Mouse (Mus musculus) B cell, adult 67 days (primary cell): ENCODE results near the gene Krt79. TPM values are rescaled to one million over a fixed set of nuclear protein-coding genes. Genes with fewer than 3 reads are reported as not detected.

Experiments
- total RNA-seq, 2 experiments: library from RNA; stranded (reverse); gene quantifications; 4 replicates each; pipeline ENCODE4 v1.2.4; 2023

Krt79 gene
- not detected for total RNA-seq

GRCm38 (mm10) chr15:101940274-101940829 lies at the start of gene Krt79:
TSS of gene Krt79 (minus strand) at chr15:101940324.

GRCm38 (mm10) chr15:101954187-101954586 lies 14.1 kb upstream of the Krt79 start, which contains the start of gene Krt78:
TSS of gene Krt78 (minus strand) at chr15:101954287.

GRCm38 (mm10) chr15:101924635-101925034 lies 15.5 kb downstream of the Krt79 start, which contains the start of gene Krt4:
TSS of gene Krt4 (minus strand) at chr15:101924735.

GRCm38 (mm10) chr15:101892820-101893219 lies 47.3 kb downstream of the Krt79 start, which contains the start of gene Krt76:
TSS of gene Krt76 (minus strand) at chr15:101892920.

Other genes with a start within 250 kb of the Krt79 start
- gene Krt6a, start 246.0 kb downstream of the Krt79 start, total RNA-seq, result not detected
- gene Krt5, start 227.4 kb downstream of the Krt79 start, total RNA-seq, result not detected
- not detected for gene Krt71, start 197.2 kb downstream of the Krt79 start, total RNA-seq
- not detected for gene Krt72, start 153.9 kb downstream of the Krt79 start, total RNA-seq
- not detected for gene Krt73, start 138.0 kb downstream of the Krt79 start, total RNA-seq
- gene Krt2, start 122.2 kb downstream of the Krt79 start, total RNA-seq, result not detected
- gene Krt1, start 89.5 kb downstream of the Krt79 start, total RNA-seq, result not detected
- not detected for gene Krt77, start 70.6 kb downstream of the Krt79 start, total RNA-seq
- gene Krt76, start 47.4 kb downstream of the Krt79 start, total RNA-seq, result not detected
- gene Krt4, start 15.6 kb downstream of the Krt79 start, total RNA-seq, result not detected
- gene Krt78, start 14.0 kb upstream of the Krt79 start, total RNA-seq, result not detected
- not detected for gene Krt8, start 64.2 kb upstream of the Krt79 start, total RNA-seq
- not detected for gene Krt18, start 87.9 kb upstream of the Krt79 start, total RNA-seq
- gene Eif4b, start 133.4 kb upstream of the Krt79 start, total RNA-seq, result 100 to 1,000 TPM; 241 to 248 TPM
- gene Tns2, start 160.1 kb upstream of the Krt79 start, total RNA-seq, result under 1 TPM; 0.15 to 0.77 TPM
- gene Spryd3, start 195.9 kb upstream of the Krt79 start, total RNA-seq, result 10 to 100 TPM; 37.2 to 42.0 TPM
- gene Igfbp6, start 204.0 kb upstream of the Krt79 start, total RNA-seq, result not detected
- under 1 TPM; 0.41 to 0.50 TPM for gene Soat2, start 210.2 kb upstream of the Krt79 start, total RNA-seq